Mouse (Mus musculus): Measurements from ENCODE around the gene Rtl6.

- no peak for TF ChIP-seq CTCF (IDR thresholded peaks at IDR 0.05; ENCODE audit: insufficient read depth, low read length)
- TF ChIP-seq POLR2A (IDR thresholded peaks at IDR 0.05; ENCODE audit: borderline replicate concordance, extremely low read depth, low read depth, low read length) = no peak
Observed at GRCm38 (mm10) chr15:84506026-84506425, 51.6 kb downstream of the Rtl6 start.

All from lung, adult 2 months (tissue).